Mouse (Mus musculus) hematopoietic multipotent progenitor cell, adult 10-12 weeks (in vitro differentiated cells): Measurements from ENCODE around the gene Gm10229. TPM values are rescaled to one million over a fixed set of nuclear protein-coding genes. Genes with fewer than 3 reads are reported as not detected.

Experiments
- polyA plus RNA-seq: library from polyadenylated mRNA; stranded (reverse); fragments of >175 nt; gene quantifications from 2 replicates; pipeline ENCODE4 v1.2.3, GENCODE M21; 2012; ENCODE audit warnings: low replicate concordance

Gene Gm10229
- not detected in 2 replicates for polyA plus RNA-seq

GRCm38 (mm10) chr16:89014984-89015383, at the start of gene Gm10229:
Gene Gm10229, plus strand, starts transcription at chr16:89015284.

GRCm38 (mm10) chr16:89010659-89011058, 4.4 kb upstream of the Gm10229 start, which contains the start of gene Krtap22-2:
Gene Krtap22-2, minus strand, starts transcription at chr16:89010759.

GRCm38 (mm10) chr16:89031399-89031798, 16.3 kb downstream of the Gm10229 start, which contains the start of gene Krtap6-1:
Gene Krtap6-1, plus strand, starts transcription at chr16:89031699.

GRCm38 (mm10) chr16:89041372-89041771, 26.3 kb downstream of the Gm10229 start, which contains the start of gene Gm10228:
Gene Gm10228, minus strand, starts transcription at chr16:89041472.

GRCm38 (mm10) chr16:89047783-89048182, 32.7 kb downstream of the Gm10229 start, which contains the start of gene Krtap6-5:
Gene Krtap6-5, minus strand, starts transcription at chr16:89047883.

GRCm38 (mm10) chr16:89063902-89064301, 48.8 kb downstream of the Gm10229 start, which contains the start of gene 1110025L11Rik:
Gene 1110025L11Rik, minus strand, starts transcription at chr16:89064002.

Other genes starting within 250 kb of the Gm10229 start
- not detected in 2 replicates for gene 2310057N15Rik, start 241.1 kb upstream of the Gm10229 start, polyA plus RNA-seq
- gene Gm5965, start 237.4 kb upstream of the Gm10229 start, polyA plus RNA-seq = not detected in 2 replicates
- not detected in 2 replicates for gene Gm20741, start 203.1 kb upstream of the Gm10229 start, polyA plus RNA-seq
- not detected in 2 replicates for gene Krtap15, start 195.1 kb upstream of the Gm10229 start, polyA plus RNA-seq
- not detected in 2 replicates for gene Krtap14, start 189.1 kb upstream of the Gm10229 start, polyA plus RNA-seq
- gene Krtap19-1, start 145.9 kb upstream of the Gm10229 start, polyA plus RNA-seq = not detected in 2 replicates
- gene Krtap19-2, start 141.0 kb upstream of the Gm10229 start, polyA plus RNA-seq = not detected in 2 replicates
- not detected in 2 replicates for gene Krtap19-3, start 137.2 kb upstream of the Gm10229 start, polyA plus RNA-seq
- gene Krtap19-4, start 130.2 kb upstream of the Gm10229 start, polyA plus RNA-seq = not detected in 2 replicates
- not detected in 2 replicates for gene Krtap19-5, start 118.8 kb upstream of the Gm10229 start, polyA plus RNA-seq
- not detected in 2 replicates for gene Krtap19-9b, start 83.0 kb upstream of the Gm10229 start, polyA plus RNA-seq
- gene Krtap16-3, start 52.4 kb upstream of the Gm10229 start, polyA plus RNA-seq = not detected in 2 replicates
- not detected in 2 replicates for gene Krtap22-2, start 4.5 kb upstream of the Gm10229 start, polyA plus RNA-seq
- gene Krtap6-1, start 16.4 kb downstream of the Gm10229 start, polyA plus RNA-seq = not detected in 2 replicates
- not detected in 2 replicates for gene Gm10228, start 26.2 kb downstream of the Gm10229 start, polyA plus RNA-seq
- not detected in 2 replicates for gene Krtap6-5, start 32.6 kb downstream of the Gm10229 start, polyA plus RNA-seq
- not detected in 2 replicates for gene 1110025L11Rik, start 48.7 kb downstream of the Gm10229 start, polyA plus RNA-seq
- not detected in 2 replicates for gene Krtap6-3, start 68.7 kb downstream of the Gm10229 start, polyA plus RNA-seq
- gene Gm6358, start 125.6 kb downstream of the Gm10229 start, polyA plus RNA-seq = not detected in 2 replicates
- gene Gm10061, start 135.8 kb downstream of the Gm10229 start, polyA plus RNA-seq = not detected in 2 replicates
- not detected in 2 replicates for gene Gm9789, start 142.7 kb downstream of the Gm10229 start, polyA plus RNA-seq
- gene Gm7735, start 154.2 kb downstream of the Gm10229 start, polyA plus RNA-seq = not detected in 2 replicates
- gene 1110057P08Rik, start 159.5 kb downstream of the Gm10229 start, polyA plus RNA-seq = not detected in 2 replicates
- gene Krtap20-2, start 190.6 kb downstream of the Gm10229 start, polyA plus RNA-seq = not detected in 2 replicates